Mouse (Mus musculus) liver, embryonic 14.5 days (tissue): ENCODE measurements around the gene Zfp13.

Source experiments
- CTCF ChIP-seq: IDR thresholded peaks from 2 replicates; pipeline ENCODE4 v1.5.1; 2016; ENCODE audit warnings: antibody characterized with exemption, low read depth, control low read depth
- EP300 ChIP-seq: IDR thresholded peaks from 2 replicates; pipeline ENCODE4 v1.6.1; 2016; ENCODE audit warnings: antibody characterized with exemption, low read depth

DNA sequence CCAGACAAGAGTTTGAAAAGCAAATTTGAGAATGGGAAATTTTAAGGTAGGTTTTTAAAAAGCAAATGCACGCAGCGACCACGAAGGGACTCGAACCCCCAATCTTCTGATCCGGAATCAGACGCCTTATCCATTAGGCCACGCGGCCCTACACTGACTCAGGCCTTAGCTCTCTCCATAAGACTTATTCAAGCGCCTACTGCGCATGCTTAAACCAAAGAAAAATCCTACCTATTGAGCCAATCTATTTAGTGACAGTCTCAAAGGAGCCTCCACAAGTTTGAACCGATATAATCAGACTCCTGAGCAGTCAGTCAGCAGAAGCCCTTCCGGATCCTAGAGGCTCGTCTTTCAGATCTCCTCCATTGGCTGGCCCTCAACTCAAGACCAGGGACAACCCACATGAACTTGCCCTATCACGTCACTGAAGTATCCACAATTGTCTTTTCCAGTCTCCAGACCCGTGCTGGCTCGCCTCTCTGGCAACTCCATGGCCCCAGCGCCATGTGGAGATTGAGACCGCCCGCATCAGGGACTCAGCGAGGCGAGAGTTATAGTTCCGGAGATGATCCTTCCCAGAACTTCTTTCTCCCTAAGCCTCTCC is 49.0 kb downstream of the Zfp13 start:
- no peak for TF ChIP-seq CTCF
- no peak for TF ChIP-seq EP300
